Mouse (Mus musculus) midbrain, postnatal 0 days (tissue): ENCODE measurements around the gene Tent5b. TPM values are rescaled to one million over a fixed set of nuclear protein-coding genes. Genes with fewer than 3 reads are reported as not detected.
"Not testable (repeated sequence)": the region's sequence is repeated elsewhere in the genome, so short reads cannot be mapped to it uniquely, and the experiment has no call there.

Experiments used
- ATAC-seq: fragments of 200-750 bp; cut with Nextera tagmentation; 2 replicates; pipeline ENCODE4 v1.8.0; 2017; ENCODE audit warnings: moderate number of reproducible peaks, mild to moderate bottlenecking, moderate TSS enrichment, moderate library complexity; ENCODE audit not compliant: low FRiP score
- DNase-seq: peaks from one replicate; pipeline ENCODE4 v3.0.0-alpha.2; 2015; ENCODE audit warnings: low spot score
- H3K27ac ChIP-seq: fragments of 300-500 bp; sonication (generic); 2 replicates; pipeline ENCODE4 v1.5.1; 2014; ENCODE audit warnings: low read depth, mild to moderate bottlenecking, low read length, mixed read lengths
- H3K27me3 ChIP-seq: fragments of 300-500 bp; sonication (generic); 2 replicates; pipeline ENCODE4 v1.6.1; 2014; ENCODE audit warnings: low read length, control low read depth, mixed read lengths; ENCODE audit not compliant: insufficient read depth
- H3K36me3 ChIP-seq: fragments of 300-500 bp; sonication (generic); 2 replicates; pipeline ENCODE4 v1.6.1; 2014; ENCODE audit warnings: low read length, control low read depth, mixed read lengths; ENCODE audit not compliant: insufficient read depth
- H3K4me1 ChIP-seq: fragments of 300-500 bp; sonication (generic); 2 replicates; pipeline ENCODE4 v1.6.1; 2014; ENCODE audit warnings: mild to moderate bottlenecking, control low read depth, antibody characterized with exemption, low read length, mixed read lengths; ENCODE audit not compliant: insufficient read depth
- H3K4me2 ChIP-seq: fragments of 300-500 bp; sonication (generic); 2 replicates; pipeline ENCODE4 v1.6.1; 2014; ENCODE audit warnings: low read depth, mild to moderate bottlenecking, low read length, mixed read lengths; ENCODE audit not compliant: poor library complexity, severe bottlenecking
- H3K4me3 ChIP-seq: fragments of 300-500 bp; sonication (generic); 2 replicates; pipeline ENCODE4 v1.5.1; 2014; ENCODE audit warnings: low read depth, mild to moderate bottlenecking, low read length, moderate library complexity
- H3K9ac ChIP-seq: fragments of 300-500 bp; sonication (generic); replicated peaks from 2 replicates; pipeline ENCODE4 v1.6.1; 2014; ENCODE audit warnings: mild to moderate bottlenecking, low read length, moderate library complexity, mixed read lengths; ENCODE audit not compliant: poor library complexity, severe bottlenecking
- H3K9me3 ChIP-seq: fragments of 300-500 bp; sonication (generic); 2 replicates; pipeline ENCODE4 v1.6.1; 2016; ENCODE audit warnings: low read length, control low read depth
- CTCF ChIP-seq: IDR thresholded peaks from 2 replicates; pipeline ENCODE4 v1.5.1; 2016; ENCODE audit warnings: antibody characterized with exemption, mild to moderate bottlenecking
- WGBS: fragments of 180-500 bp; shearing (Covaris S2); extraction: QIAGEN DNeasy Blood & Tissue Kit; methylation state at CpG from one replicate; pipeline ENCODE4 v1.1.7; 2014; 5-methylcytosine and 5-hydroxymethylcytosine counted together
- polyA plus RNA-seq: library from polyadenylated mRNA; unstranded; fragments of >200 nt; fragmentation: Nextera tagmentation; extraction: Ambion mirVana; gene quantifications from 2 replicates; pipeline ENCODE4 v1.2.1, GENCODE M21; 2015
- total RNA-seq: library from RNA; depleted of rRNA; stranded (reverse); fragments of >200 nt; gene quantifications from 2 replicates; pipeline ENCODE4 v1.2.3, GENCODE M21; 2014

The Tent5b gene
- total and polyA plus RNA-seq, 2 experiments from 2014 or later, result 0.27 to 0.77 TPM

DNA sequence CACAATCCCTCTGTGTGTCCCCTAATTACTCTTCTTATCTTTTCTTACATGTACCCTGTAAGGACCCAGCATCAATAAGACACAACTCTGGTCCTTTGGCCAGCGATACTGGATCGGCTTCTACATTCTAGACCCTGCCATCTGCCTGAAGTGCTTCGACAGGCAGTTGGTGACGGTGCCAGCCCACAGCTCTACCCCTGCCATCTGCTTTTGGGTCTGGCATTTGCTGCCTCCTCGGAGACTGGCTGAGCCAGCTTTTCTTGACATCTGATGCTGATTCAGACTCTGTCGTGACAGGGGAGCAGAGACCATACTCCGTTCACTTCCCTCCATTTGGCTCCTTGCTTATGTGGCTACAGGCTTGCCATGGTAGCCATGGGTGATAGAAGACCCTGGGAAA lies 29.1 kb downstream of the Tent5b start:
- Histone ChIP-seq H3K9me3 (no peaks in the 10 kb centered on the region), H3K27ac (no peak overlapping the region), H3K9ac (no peak overlapping the region), H3K4me1 (no peaks in the 10 kb centered on the region), H3K27me3 (peaks cover 4% of the 10 kb centered on the region; the same call in 1 of the 2 replicates), H3K4me3 (no peak overlapping the region), H3K4me2 (no peak overlapping the region), H3K36me3 (no peaks in the 10 kb centered on the region)
- peak; percentile 88 for DNase-seq
- no peak for TF ChIP-seq CTCF
- ATAC-seq, result no peak; the same call in 1 of the 2 replicates
- 70% methylated on average over 7 of the region's 7 CpGs for WGBS

DNA sequence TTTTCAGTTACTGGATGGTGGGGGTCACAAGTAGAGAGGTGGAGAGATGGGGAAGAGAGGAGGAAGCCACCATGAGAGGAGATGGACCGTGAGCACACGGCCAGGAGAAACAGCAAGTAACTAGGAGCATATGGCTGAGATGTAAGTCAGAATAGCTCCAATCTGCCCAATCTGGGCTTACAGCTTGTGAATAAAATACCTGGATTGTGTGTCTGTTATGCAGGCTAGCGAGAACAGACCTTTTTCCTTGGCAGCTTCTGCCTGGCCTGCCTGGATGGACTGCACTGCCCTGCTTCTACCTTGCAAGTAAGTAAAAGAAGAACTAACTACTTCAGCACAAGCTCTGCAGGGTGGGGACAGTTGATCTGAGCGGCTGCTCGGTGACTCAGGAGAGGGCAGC lies 31.1 kb downstream of the Tent5b start:
- Histone ChIP-seq H3K36me3 (no peaks in the 10 kb centered on the region), H3K4me1 (no peaks in the 10 kb centered on the region), H3K4me3 (no peak overlapping the region), H3K4me2 (no peak overlapping the region), H3K9me3 (no peaks in the 10 kb centered on the region), H3K27me3 (peaks cover 4% of the 10 kb centered on the region; the same call in 1 of the 2 replicates), H3K9ac (no peak overlapping the region), H3K27ac (no peak overlapping the region)
- WGBS, result 75% methylated on average over 5 of the region's 5 CpGs
- no peak for TF ChIP-seq CTCF
- ATAC-seq (no peak), DNase-seq (no peak)

DNA sequence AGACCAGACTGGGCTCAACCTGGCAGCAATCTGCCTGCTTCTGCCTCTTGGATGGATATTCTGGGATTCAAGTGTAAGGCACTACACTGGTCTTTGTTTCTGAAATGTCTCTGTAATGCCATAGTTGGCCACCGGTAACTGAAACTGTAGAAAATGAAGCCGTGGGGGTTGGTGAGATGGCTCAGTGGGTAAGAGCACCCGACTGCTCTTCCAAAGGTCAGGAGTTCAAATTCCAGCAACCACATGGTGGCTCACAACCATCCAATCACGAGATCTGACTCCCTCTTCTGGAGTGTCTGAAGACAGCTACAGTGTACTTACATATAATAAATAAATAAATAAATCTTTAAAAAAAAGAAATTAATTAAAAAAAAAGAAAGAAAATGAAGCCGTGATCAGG lies 32.6 kb downstream of the Tent5b start:
- not testable (repeated sequence) for H3K4me2 ChIP-seq, H3K4me1 ChIP-seq, H3K27me3 ChIP-seq, H3K4me3 ChIP-seq, ATAC-seq, H3K36me3 ChIP-seq, H3K9ac ChIP-seq, DNase-seq, H3K27ac ChIP-seq, H3K9me3 ChIP-seq
- 63% methylated on average over 4 of the region's 5 CpGs for WGBS

DNA sequence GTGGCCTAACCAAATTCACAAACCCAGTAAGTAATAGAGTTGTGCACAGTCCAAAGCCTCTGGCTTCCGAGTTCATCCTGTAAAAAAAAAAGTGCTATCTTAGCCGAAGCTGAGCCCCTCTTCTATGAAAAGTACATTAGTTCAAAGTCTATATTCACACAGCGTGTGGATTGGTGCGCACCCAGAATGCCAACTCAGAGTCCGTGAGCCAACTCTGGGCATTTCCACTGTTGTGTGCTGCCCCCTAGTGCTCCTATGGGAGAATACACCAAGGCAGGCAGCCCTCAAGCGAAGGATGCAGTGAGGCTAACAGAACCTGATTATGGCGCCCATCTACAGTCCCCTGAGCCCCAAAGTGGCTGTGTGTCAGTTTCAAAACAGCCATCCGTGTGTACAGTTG lies 33.0 kb downstream of the Tent5b start:
- DNase-seq (peak; percentile 79), ATAC-seq (0 out of 2 replicates have a peak, but pooled peaks have one; percentile 20)
- Histone ChIP-seq H3K4me3 (no peak overlapping the region), H3K9me3 (no peaks in the 10 kb centered on the region), H3K27ac (no peak overlapping the region), H3K4me1 (no peaks in the 10 kb centered on the region), H3K9ac (no peak overlapping the region), H3K36me3 (no peaks in the 10 kb centered on the region), H3K27me3 (peaks cover 8% of the 10 kb centered on the region), H3K4me2 (no peak overlapping the region)
- peak; percentile 87 for TF ChIP-seq CTCF
- whole genome bisulfite sequencing, result 9% methylated on average over 8 of the region's 8 CpGs

DNA sequence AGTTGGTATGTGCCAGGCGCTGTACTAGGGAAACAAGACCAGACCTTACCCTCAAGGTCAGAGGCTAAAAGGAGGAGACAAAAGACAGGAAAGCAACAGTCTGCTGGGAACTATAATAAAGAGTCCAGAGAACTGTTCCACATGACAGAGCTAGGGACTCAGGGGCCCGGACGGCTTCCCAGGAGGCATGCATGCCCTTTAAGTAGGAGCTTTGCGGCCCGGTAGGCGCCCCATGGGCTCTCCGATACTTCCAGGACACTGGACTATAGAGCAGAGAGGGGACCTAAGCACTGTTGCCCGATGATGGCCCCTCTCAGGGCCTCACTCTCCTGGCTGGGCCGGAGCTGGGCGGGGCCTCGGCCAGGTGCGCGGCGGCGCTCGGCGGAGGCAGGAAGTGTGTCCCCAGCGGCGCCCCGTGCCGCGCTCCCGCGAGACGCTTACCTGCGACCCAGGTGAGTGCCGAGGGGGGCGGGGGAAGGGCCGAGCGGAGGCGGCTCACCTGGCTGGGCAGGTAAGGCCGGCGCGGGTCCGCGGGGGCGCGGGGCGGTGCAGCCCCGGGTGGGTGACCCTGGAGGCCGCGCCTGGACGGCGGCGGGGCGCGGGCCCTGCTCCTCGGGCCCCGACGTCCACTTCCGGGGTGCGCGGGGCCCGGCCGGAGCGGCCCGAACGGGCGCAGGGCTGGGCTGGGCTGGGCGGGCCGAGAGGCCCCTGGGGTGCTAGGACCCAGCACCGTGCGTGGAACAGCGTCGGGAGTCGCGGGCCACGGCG lies 38.9 kb downstream of the Tent5b start, which contains the start of gene Kdf1:
TSS of gene Kdf1 (plus strand) at position 363 of the 768 bp plus-strand sequence.
- Histone ChIP-seq H3K9ac (0 out of 2 replicates have a peak within 1 kb of the TSS, but pooled peaks have one; percentile 5), H3K9me3 (no peaks in the 10 kb centered on the region), H3K27ac (no peak within 1 kb of the TSS), H3K4me3 (peak within 1 kb of the TSS; percentile 30), H3K27me3 (peaks cover 38% of the 10 kb centered on the region), H3K4me2 (peak within 1 kb of the TSS; percentile 38), H3K36me3 (no peaks in the 10 kb centered on the region), H3K4me1 (no peaks in the 10 kb centered on the region)
- DNase-seq, result no peak
- WGBS, result 7% methylated on average over 35 of the region's 69 CpGs
- no peak for ATAC-seq
- no peak for TF ChIP-seq CTCF

DNA sequence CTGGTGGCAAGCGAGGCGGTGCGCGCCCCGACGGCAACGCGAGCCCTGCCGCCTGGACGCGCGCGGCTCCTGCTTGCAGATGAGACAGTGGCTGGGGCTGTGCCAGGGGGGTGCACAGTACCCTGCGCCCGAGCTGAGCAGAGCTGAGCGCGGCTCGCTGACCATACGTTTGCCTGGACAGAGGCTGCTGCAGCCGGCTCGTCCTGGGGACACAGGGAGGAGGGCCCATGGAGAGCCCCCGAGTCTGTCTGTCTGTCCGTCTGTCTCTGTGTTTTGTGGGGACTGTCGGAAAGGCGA lies 39.4 kb downstream of the Tent5b start:
- no peaks in the 10 kb centered on the region for H3K4me1 ChIP-seq
- no peaks in the 10 kb centered on the region for H3K36me3 ChIP-seq
- 6% methylated on average over 23 of the region's 25 CpGs for WGBS
- no peak for ATAC-seq
- H3K9me3 ChIP-seq, result no peaks in the 10 kb centered on the region
- H3K4me3 ChIP-seq, result peak overlapping the region; percentile 30
- H3K4me2 ChIP-seq, result peak overlapping the region; percentile 38
- DNase-seq, result no peak
- 0 out of 2 replicates have a peak overlapping the region, but pooled peaks have one; percentile 5 for H3K9ac ChIP-seq
- H3K27ac ChIP-seq, result no peak overlapping the region
- TF ChIP-seq CTCF, result no peak
- H3K27me3 ChIP-seq, result peaks cover 38% of the 10 kb centered on the region
